Mouse (Mus musculus): ENCODE data around the gene Gabrb3. TPM values are rescaled to one million over a fixed set of nuclear protein-coding genes. Genes with fewer than 3 reads are reported as not detected.
A peak's percentile ranks its signal among the peaks of the same experiment; 100 is the strongest.

Gene Gabrb3
- total and polyA plus RNA-seq, 2 experiments from 2014 or later, result 58.0 to 159 TPM

DNA sequence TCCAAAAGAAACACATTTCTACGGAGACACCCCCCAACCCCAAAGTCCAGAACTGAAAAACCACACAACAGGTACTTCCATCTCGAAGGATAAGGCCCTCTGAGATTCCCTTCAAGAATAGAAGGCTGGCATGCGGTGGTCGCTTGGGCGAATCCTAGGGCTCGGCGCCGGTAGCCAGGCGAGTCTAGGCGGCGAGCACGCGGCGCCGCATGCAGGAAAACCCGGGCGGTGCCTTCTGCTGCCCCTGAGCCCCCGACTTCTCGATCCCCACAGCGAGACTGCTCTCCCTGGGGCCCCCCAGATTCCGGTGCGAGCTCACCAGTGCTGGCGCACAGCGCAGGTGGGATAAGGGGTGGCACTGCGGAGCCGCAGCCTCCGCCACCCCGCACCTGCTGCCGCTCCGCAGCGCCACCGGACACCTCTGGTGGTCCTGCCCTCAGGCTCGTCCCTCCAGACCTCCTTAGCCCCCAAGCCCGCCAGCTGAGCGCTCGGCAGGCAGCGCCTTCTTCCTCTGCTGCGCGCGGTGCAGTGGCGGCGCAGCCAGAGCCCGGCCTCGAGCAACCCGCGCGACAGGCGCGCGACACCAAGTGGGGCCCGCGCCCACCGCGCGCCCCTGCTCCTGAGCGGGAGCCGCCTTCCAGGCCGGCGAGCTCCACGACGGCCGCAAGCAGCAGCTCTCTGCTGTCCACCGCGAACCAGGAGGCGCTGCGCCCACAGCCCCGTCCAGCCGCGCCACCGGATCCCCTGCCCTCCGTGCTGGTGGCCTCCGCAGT lies 89.6 kb downstream of the Gabrb3 start:
- TF ChIP-seq CTCF (IDR thresholded peaks at IDR 0.05), result 0 out of 2 replicates have a peak, but pooled peaks have one; percentile 1
- peak overlapping the region; percentile 77 for H3K9ac ChIP-seq (replicated peaks; ENCODE audit: low read length, poor library complexity, severe bottlenecking)
- peak overlapping the region; percentile 80 for H3K4me2 ChIP-seq (ENCODE audit: low read depth, low read length, poor library complexity, severe bottlenecking)
- H3K4me1 ChIP-seq (ENCODE audit: insufficient read depth, low read length), result no peaks in the 10 kb centered on the region
- H3K27me3 ChIP-seq (ENCODE audit: insufficient read depth, low read length), result peaks cover 6% of the 10 kb centered on the region; the same call in 1 of the 2 replicates
- DNase-seq (ENCODE audit: low spot score) (peak; percentile 46), ATAC-seq (ENCODE audit: low FRiP score) (peak; percentile 80)
- H3K27ac ChIP-seq (ENCODE audit: low read depth, low read length), result peak overlapping the region; percentile 72
- under 1% methylated on average over 36 of the region's 72 CpGs for WGBS
- no peaks in the 10 kb centered on the region for H3K9me3 ChIP-seq (ENCODE audit: low read length)
- H3K36me3 ChIP-seq (ENCODE audit: insufficient read depth, low read length), result no peaks in the 10 kb centered on the region
- peak overlapping the region; percentile 70 for H3K4me3 ChIP-seq (ENCODE audit: low read depth, low read length)

DNA sequence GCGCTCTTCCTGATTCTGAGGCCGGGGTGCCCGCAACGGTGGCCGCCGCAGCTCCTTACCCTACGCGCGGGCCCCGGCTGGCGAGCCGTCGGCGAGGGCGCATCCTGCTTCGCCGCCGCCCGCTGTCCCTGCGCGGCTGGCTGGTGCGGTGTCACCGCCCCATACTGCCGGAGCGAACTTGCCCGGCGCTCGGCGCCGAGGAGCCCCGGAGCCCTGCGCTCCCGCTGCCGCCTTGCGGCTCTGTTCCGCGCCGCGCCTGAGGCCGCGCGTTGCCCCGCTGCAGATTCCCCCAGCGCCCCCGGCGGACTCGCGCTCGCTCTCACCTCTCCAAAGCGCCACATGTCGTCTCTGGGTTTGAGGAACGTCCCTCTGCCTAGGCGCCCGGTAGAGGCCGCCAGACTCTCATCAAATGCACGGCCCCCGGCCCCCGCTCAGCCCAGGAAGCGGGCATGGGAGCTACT lies 90.2 kb downstream of the Gabrb3 start, which contains the start of gene Gabra5:
Gene Gabra5, minus strand, starts transcription at position 379 of the 461 bp plus-strand sequence.
- WGBS, result under 1% methylated on average over 59 of the region's 59 CpGs
- Histone ChIP-seq H3K36me3 (ENCODE audit: insufficient read depth, low read length) (no peaks in the 10 kb centered on the region), H3K9me3 (ENCODE audit: low read length) (no peaks in the 10 kb centered on the region), H3K27me3 (ENCODE audit: insufficient read depth, low read length) (peaks cover 6% of the 10 kb centered on the region; the same call in 1 of the 2 replicates), H3K4me2 (ENCODE audit: low read depth, low read length, poor library complexity, severe bottlenecking) (peak within 1 kb of the TSS; percentile 80), H3K4me1 (ENCODE audit: insufficient read depth, low read length) (no peaks in the 10 kb centered on the region), H3K27ac (ENCODE audit: low read depth, low read length) (peak within 1 kb of the TSS; percentile 72), H3K9ac (replicated peaks; ENCODE audit: low read length, poor library complexity, severe bottlenecking) (peak within 1 kb of the TSS; percentile 77), H3K4me3 (ENCODE audit: low read depth, low read length) (peak within 1 kb of the TSS; percentile 70)
- DNase-seq (ENCODE audit: low spot score) (peak; percentile 84), ATAC-seq (ENCODE audit: low FRiP score) (peak; percentile 81)
- peak; percentile 77 for TF ChIP-seq CTCF (IDR thresholded peaks at IDR 0.05)

DNA sequence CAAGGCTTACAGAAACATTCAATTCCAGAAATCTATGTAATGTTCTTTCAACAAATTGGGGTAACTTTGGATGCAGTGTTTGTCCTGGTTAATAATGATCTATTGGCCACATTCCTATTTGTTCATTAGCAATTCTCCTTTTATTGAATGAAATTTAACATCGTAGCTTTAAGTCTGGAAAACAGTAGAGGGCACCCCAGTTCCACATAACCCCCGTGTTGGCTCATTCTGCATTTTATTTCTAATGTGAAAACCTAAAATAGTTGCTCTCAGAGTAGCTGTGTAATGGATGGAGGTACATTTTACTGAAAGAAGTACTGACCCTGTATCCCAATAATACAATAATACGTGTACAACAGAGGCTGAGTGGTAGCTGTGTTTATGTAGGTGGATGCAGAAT lies 93.5 kb downstream of the Gabrb3 start:
- DNase-seq (ENCODE audit: low spot score) (peak; percentile 88), ATAC-seq (ENCODE audit: low FRiP score) (no peak)
- TF ChIP-seq CTCF (IDR thresholded peaks at IDR 0.05), result peak; percentile 83
- H3K4me1 ChIP-seq (ENCODE audit: insufficient read depth, low read length), result no peaks in the 10 kb centered on the region
- H3K36me3 ChIP-seq (ENCODE audit: insufficient read depth, low read length), result no peaks in the 10 kb centered on the region
- H3K9ac ChIP-seq (replicated peaks; ENCODE audit: low read length, poor library complexity, severe bottlenecking), result no peak overlapping the region
- H3K9me3 ChIP-seq (ENCODE audit: low read length), result no peaks in the 10 kb centered on the region
- no peak overlapping the region for H3K27ac ChIP-seq (ENCODE audit: low read depth, low read length)
- 20% methylated on average over 3 of the region's 3 CpGs for WGBS
- peaks cover 6% of the 10 kb centered on the region; the same call in 1 of the 2 replicates for H3K27me3 ChIP-seq (ENCODE audit: insufficient read depth, low read length)
- H3K4me3 ChIP-seq (ENCODE audit: low read depth, low read length), result no peak overlapping the region
- H3K4me2 ChIP-seq (ENCODE audit: low read depth, low read length, poor library complexity, severe bottlenecking), result no peak overlapping the region

DNA sequence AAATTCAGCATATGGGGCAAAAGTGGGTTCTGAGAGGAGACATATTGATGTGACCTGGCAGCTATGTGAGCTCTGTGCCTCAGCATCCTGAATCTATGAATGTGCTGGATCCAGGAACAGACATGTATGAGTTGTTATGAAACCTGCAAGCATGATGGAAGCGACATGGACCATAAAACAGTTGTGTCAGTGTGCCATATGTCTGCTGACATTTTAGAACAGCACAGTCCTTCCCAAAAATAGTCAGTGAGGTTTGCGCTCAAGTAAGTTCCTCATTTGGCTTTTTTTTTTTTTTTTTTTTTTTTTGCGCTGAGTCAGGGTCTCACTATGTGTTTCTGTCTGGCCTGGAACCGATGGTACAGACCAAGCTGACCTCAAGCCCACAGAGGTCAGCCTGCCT lies 110.0 kb downstream of the Gabrb3 start:
- DNase-seq (ENCODE audit: low spot score), result no peak

DNA sequence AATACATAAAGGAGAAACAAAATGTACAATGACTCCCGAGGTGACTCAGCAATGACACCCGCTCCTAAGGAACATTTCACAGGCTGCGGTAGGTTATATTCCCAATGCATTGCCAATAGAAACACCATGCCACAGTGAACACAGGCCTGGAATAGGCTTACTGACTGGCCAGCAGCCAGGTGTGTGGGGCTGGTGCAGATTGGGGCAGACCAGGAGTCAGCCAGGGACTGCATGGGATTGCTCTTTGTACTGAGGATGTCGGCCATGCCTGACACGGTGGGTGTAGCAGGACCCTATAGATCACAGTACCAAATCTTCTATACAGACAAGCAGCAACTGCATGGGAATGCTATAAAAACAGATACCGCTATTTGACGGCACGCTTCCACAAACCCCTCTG lies 110.5 kb downstream of the Gabrb3 start:
- no peak for TF ChIP-seq CTCF (IDR thresholded peaks at IDR 0.05)
- no peaks in the 10 kb centered on the region for H3K9me3 ChIP-seq (ENCODE audit: low read length)
- H3K4me2 ChIP-seq (ENCODE audit: low read depth, low read length, poor library complexity, severe bottlenecking), result no peak overlapping the region
- H3K4me1 ChIP-seq (ENCODE audit: insufficient read depth, low read length), result no peaks in the 10 kb centered on the region
- H3K36me3 ChIP-seq (ENCODE audit: insufficient read depth, low read length), result no peaks in the 10 kb centered on the region
- no peak overlapping the region for H3K9ac ChIP-seq (replicated peaks; ENCODE audit: low read length, poor library complexity, severe bottlenecking)
- DNase-seq (ENCODE audit: low spot score) (no peak), ATAC-seq (ENCODE audit: low FRiP score) (no peak; the same call in 1 of the 2 replicates)
- H3K27me3 ChIP-seq (ENCODE audit: insufficient read depth, low read length), result no peaks in the 10 kb centered on the region
- H3K27ac ChIP-seq (ENCODE audit: low read depth, low read length), result no peak overlapping the region
- WGBS, result 91% methylated on average over 8 of the region's 8 CpGs
- H3K4me3 ChIP-seq (ENCODE audit: low read depth, low read length), result no peak overlapping the region

More for the DNA sequence above, 110.0 kb downstream of the Gabrb3 start:
- WGBS, result 89% methylated on average over 4 of the region's 4 CpGs
- H3K27me3 ChIP-seq (ENCODE audit: insufficient read depth, low read length), result no peaks in the 10 kb centered on the region
- H3K9me3 ChIP-seq (ENCODE audit: low read length), result no peaks in the 10 kb centered on the region
- H3K9ac ChIP-seq (replicated peaks; ENCODE audit: low read length, poor library complexity, severe bottlenecking), result no peak overlapping the region
- no peak overlapping the region for H3K4me2 ChIP-seq (ENCODE audit: low read depth, low read length, poor library complexity, severe bottlenecking)
- no peak overlapping the region for H3K4me3 ChIP-seq (ENCODE audit: low read depth, low read length)
- H3K36me3 ChIP-seq (ENCODE audit: insufficient read depth, low read length), result no peaks in the 10 kb centered on the region
- H3K4me1 ChIP-seq (ENCODE audit: insufficient read depth, low read length), result no peaks in the 10 kb centered on the region
- ATAC-seq (ENCODE audit: low FRiP score), result no peak
- no peak for TF ChIP-seq CTCF (IDR thresholded peaks at IDR 0.05)
- H3K27ac ChIP-seq (ENCODE audit: low read depth, low read length), result no peak overlapping the region

DNA sequence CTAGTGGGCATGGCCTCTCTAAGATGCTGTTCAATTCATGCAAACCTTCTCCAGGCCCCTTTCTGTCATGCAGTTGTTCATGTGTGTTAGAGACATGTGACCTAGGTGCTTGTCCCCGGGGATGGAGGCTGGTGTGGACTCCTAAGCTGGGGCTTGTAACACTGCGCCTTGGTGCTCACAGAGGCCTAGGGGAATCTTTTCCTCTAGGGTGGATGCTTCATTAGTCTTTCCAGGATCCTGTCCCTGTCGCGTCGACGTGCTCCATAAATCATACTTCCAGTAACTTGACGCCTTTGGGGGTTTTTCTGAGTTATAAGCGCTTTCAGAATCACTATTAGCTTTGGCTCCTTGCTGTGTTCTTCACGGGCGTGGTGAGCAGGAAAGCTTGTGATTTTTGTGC lies 113.2 kb downstream of the Gabrb3 start:
- H3K27me3 ChIP-seq (ENCODE audit: insufficient read depth, low read length), result no peaks in the 10 kb centered on the region
- no peaks in the 10 kb centered on the region for H3K9me3 ChIP-seq (ENCODE audit: low read length)
- DNase-seq (ENCODE audit: low spot score), result no peak
- H3K4me2 ChIP-seq (ENCODE audit: low read depth, low read length, poor library complexity, severe bottlenecking), result no peak overlapping the region
- ATAC-seq (ENCODE audit: low FRiP score), result no peak
- 91% methylated on average over 10 of the region's 10 CpGs for WGBS
- no peak overlapping the region for H3K9ac ChIP-seq (replicated peaks; ENCODE audit: low read length, poor library complexity, severe bottlenecking)
- no peak overlapping the region for H3K4me3 ChIP-seq (ENCODE audit: low read depth, low read length)
- TF ChIP-seq CTCF (IDR thresholded peaks at IDR 0.05), result no peak
- H3K27ac ChIP-seq (ENCODE audit: low read depth, low read length), result no peak overlapping the region
- H3K4me1 ChIP-seq (ENCODE audit: insufficient read depth, low read length), result no peaks in the 10 kb centered on the region
- no peaks in the 10 kb centered on the region for H3K36me3 ChIP-seq (ENCODE audit: insufficient read depth, low read length)

All from midbrain, postnatal 0 days (tissue).